Mouse (Mus musculus) lung, embryonic 16.5 days (tissue): ENCODE results near the gene Ccl20. TPM values are rescaled to one million over a fixed set of nuclear protein-coding genes. Genes with fewer than 3 reads are reported as not detected.

Source experiments
- ATAC-seq: fragments of 200-750 bp; cut with Nextera tagmentation; 2 replicates; pipeline ENCODE4 v1.8.0; 2017; ENCODE audit warnings: low read depth, mild to moderate bottlenecking, moderate library complexity
- H3K27ac ChIP-seq: fragments of 300-500 bp; sonication (generic); 2 replicates; pipeline ENCODE4 v1.5.1; 2014; ENCODE audit warnings: mild to moderate bottlenecking, control low read depth, low read length
- H3K27me3 ChIP-seq: fragments of 300-500 bp; sonication (generic); 2 replicates; pipeline ENCODE4 v1.6.1; 2014; ENCODE audit warnings: low read depth, low read length, mixed read lengths; ENCODE audit not compliant: control insufficient read depth, insufficient read depth
- H3K36me3 ChIP-seq: fragments of 300-500 bp; sonication (generic); 2 replicates; pipeline ENCODE4 v1.6.1; 2014; ENCODE audit warnings: low read length; ENCODE audit not compliant: control insufficient read depth, insufficient read depth
- H3K4me1 ChIP-seq: fragments of 300-500 bp; sonication (generic); replicated peaks from 2 replicates; pipeline ENCODE4 v1.6.1; 2014; ENCODE audit warnings: low read length, mixed read lengths; ENCODE audit not compliant: control insufficient read depth, insufficient read depth
- H3K4me2 ChIP-seq: fragments of 300-500 bp; sonication (generic); 2 replicates; pipeline ENCODE4 v1.6.1; 2014; ENCODE audit warnings: low read depth, low read length, control low read depth
- H3K4me3 ChIP-seq: fragments of 300-500 bp; sonication (generic); 2 replicates; pipeline ENCODE4 v1.5.1; 2014; ENCODE audit warnings: mild to moderate bottlenecking, low read length, control low read depth
- H3K9ac ChIP-seq: fragments of 300-500 bp; sonication (generic); 2 replicates; pipeline ENCODE4 v1.6.1; 2014; ENCODE audit warnings: low read length, control low read depth
- H3K9me3 ChIP-seq: fragments of 300-500 bp; sonication (generic); 2 replicates; pipeline ENCODE4 v1.6.1; 2016; ENCODE audit warnings: low read length; ENCODE audit not compliant: control insufficient read depth
- WGBS: fragments of 180-500 bp; shearing (Covaris S2); extraction: QIAGEN DNeasy Blood & Tissue Kit; methylation state at CpG from one replicate; pipeline ENCODE4 v1.1.7; 2014; 5-methylcytosine and 5-hydroxymethylcytosine counted together
- polyA plus RNA-seq: library from polyadenylated mRNA; unstranded; fragments of >200 nt; fragmentation: Nextera tagmentation; extraction: Ambion mirVana; gene quantifications from 2 replicates; pipeline ENCODE4 v1.2.1, GENCODE M21; 2015

Ccl20 gene
- polyA plus RNA-seq, 1 experiment from 2014 or later = not detected

DNA sequence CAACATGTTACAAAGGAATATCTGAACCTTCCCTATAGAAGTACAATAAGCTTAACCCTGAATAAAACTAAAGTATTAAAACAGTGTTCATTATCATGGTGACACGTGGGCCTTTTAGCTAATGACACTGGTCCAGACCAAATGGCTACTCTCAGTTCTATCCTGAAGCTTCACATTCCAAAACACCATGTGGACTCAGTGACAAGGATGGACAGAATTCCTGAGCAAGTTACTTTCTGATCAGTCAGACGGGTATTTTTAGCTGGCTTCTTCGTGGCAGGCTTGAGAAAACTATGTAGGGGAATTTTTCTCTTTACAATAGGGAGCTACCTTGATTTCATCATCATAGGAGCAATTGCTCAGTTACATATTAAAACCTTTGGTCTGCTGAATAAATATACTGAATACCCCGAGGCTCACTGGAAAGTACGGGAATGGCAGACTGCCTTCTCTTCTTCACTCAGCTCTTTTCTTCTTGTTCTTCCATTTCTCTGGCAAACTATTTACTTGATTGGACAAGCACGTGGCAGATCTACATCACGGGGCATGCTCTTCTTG, 16.9 kb upstream of the Ccl20 start:
- Histone ChIP-seq H3K27ac (peak overlapping the region; percentile 62), H3K36me3 (no peaks in the 10 kb centered on the region)
- 50% methylated on average over 7 of the region's 7 CpGs for WGBS

DNA sequence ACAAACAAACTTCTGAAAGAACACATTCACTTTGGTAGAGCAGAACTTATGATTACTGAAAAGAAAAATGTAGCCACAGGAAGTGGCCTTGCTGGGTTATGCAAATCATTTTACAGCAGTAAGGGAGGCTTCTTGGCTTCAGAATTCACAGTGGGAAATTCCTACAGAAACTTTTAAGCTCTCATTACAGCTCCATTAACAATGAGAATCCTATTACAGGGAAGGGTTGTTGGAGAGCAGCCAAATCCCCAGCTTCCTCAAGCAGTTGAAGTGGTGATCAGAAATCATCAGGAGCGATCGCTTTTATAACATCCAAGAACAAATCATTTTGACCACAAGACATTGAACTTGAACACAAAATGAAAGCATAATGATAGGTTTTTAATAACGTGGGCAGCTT, 14.7 kb upstream of the Ccl20 start:
- Histone ChIP-seq H3K27ac (no peak overlapping the region), H3K27me3 (no peaks in the 10 kb centered on the region), H3K9ac (no peak overlapping the region), H3K36me3 (no peaks in the 10 kb centered on the region), H3K4me1 (peaks cover 5% of the 10 kb centered on the region; the same call in 1 of the 2 replicates), H3K4me2 (no peak overlapping the region), H3K4me3 (no peak overlapping the region), H3K9me3 (no peaks in the 10 kb centered on the region)
- ATAC-seq = no peak
- WGBS = 18% methylated on average over 3 of the region's 3 CpGs

More for the DNA sequence above, 16.9 kb upstream of the Ccl20 start:
- peak; percentile 70 for ATAC-seq
- Histone ChIP-seq H3K27me3 (no peaks in the 10 kb centered on the region), H3K4me3 (no peak overlapping the region), H3K4me2 (no peak overlapping the region), H3K9me3 (no peaks in the 10 kb centered on the region), H3K4me1 (peaks cover 5% of the 10 kb centered on the region; the same call in 1 of the 2 replicates), H3K9ac (no peak overlapping the region)

DNA sequence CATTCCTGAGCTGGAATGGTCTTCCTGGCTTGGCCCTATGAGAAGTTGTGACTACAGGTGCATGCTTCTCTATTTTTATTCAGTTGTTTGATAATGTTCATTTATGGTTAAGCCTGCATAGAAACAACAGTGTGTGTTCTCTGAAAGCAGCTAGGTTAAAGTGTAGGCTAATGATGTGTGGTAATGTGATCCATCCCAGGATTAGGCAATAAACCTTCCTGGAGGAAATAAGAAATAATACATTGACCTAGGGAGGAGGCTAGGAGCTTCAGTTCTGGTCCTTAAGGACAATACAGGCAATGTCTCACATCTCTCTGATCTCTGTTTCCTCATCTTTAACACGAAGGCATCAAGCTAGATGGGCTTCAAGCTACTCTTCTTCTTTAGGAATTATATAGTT, 11.1 kb upstream of the Ccl20 start:
- no peak overlapping the region for H3K4me2 ChIP-seq
- no peak overlapping the region for H3K9ac ChIP-seq
- H3K9me3 ChIP-seq = no peaks in the 10 kb centered on the region
- H3K27me3 ChIP-seq = no peaks in the 10 kb centered on the region
- no peak for ATAC-seq
- 54% methylated on average over 1 of the region's 1 CpGs for WGBS
- no peaks in the 10 kb centered on the region for H3K36me3 ChIP-seq
- no peak overlapping the region for H3K4me3 ChIP-seq
- H3K4me1 ChIP-seq = peaks cover 5% of the 10 kb centered on the region; the same call in 1 of the 2 replicates
- H3K27ac ChIP-seq = no peak overlapping the region

DNA sequence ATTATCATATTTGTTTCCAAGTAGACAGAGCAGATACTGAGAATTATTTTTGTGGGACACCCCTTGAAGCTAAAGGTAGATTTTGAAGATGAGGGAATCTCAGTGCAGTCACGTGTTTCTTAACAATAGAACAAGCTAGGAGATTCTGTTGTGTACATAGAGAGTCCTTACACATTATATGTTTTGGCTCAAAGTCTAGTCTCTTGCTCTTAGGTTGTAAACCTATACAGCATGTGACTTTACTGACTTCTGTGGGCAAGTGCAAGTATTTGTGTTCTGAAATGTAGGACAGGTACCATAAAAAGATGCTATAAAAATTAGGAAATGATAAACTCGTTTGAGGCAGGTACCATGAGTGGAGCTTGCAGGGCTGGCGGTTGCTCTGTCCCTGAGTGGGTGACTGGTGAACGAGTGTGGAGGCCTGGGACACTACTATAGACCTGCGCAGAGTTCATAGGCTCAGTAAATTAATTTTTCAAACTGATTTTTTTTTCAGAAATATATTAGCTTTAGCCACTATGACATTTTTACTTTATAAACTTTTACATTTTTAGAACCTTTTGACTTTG, 9.1 kb upstream of the Ccl20 start:
- WGBS = 67% methylated on average over 5 of the region's 5 CpGs
- H3K9ac ChIP-seq = no peak overlapping the region
- H3K9me3 ChIP-seq = no peaks in the 10 kb centered on the region
- no peak overlapping the region for H3K4me3 ChIP-seq
- H3K36me3 ChIP-seq = no peaks in the 10 kb centered on the region
- H3K27me3 ChIP-seq = no peaks in the 10 kb centered on the region
- no peaks in the 10 kb centered on the region for H3K4me1 ChIP-seq
- H3K27ac ChIP-seq = no peak overlapping the region
- H3K4me2 ChIP-seq = no peak overlapping the region
- no peak for ATAC-seq

DNA sequence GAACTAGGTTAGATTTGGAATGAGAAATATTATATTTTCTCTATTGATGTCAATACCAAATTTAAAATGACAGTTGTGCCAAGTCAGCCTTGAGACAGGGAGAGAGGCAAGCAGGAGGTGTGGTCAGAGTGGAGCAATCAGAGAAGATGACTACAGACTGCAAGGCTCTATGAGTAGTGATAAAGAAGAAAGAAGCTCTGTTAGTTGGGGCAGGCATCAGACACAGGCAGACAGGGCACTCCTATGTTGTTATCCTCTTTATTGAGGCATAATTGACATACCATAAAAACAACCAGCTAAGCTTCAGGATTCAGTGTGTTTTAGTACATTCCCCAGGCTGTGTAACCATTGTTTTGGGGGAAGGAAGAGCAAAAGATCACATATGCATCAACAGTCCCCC, 5.6 kb upstream of the Ccl20 start:
- H3K9ac ChIP-seq = no peak overlapping the region
- no peak overlapping the region for H3K4me2 ChIP-seq
- no peak overlapping the region for H3K4me3 ChIP-seq
- no peak for ATAC-seq
- H3K27ac ChIP-seq = no peak overlapping the region
- H3K27me3 ChIP-seq = no peaks in the 10 kb centered on the region
- H3K4me1 ChIP-seq = no peaks in the 10 kb centered on the region
- H3K36me3 ChIP-seq = no peaks in the 10 kb centered on the region
- H3K9me3 ChIP-seq = no peaks in the 10 kb centered on the region

DNA sequence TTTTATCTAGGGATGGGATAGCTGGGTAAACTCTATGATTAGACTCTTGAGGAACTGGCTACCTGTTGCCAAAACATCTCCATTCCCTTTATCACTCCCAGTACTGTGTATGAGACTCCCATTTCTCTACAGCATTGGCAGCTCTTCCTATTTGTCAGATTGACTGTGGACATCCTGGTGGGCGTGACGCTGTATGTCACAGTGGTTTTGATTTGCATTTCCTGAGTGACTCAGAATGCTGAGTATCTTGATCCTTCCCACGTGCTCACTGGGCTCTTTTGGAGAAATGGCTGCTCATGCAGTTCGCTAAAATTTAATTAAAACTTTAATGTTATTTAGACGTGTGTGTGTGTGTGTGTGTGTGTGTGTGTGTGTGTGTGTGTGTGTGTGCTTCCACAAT, 4.8 kb upstream of the Ccl20 start:
- WGBS = 57% methylated on average over 5 of the region's 5 CpGs
- Histone ChIP-seq H3K9ac (no peak overlapping the region), H3K4me3 (no peak overlapping the region), H3K27me3 (no peaks in the 10 kb centered on the region), H3K36me3 (no peaks in the 10 kb centered on the region), H3K9me3 (no peaks in the 10 kb centered on the region), H3K27ac (no peak overlapping the region), H3K4me2 (no peak overlapping the region), H3K4me1 (no peaks in the 10 kb centered on the region)
- no peak for ATAC-seq

DNA sequence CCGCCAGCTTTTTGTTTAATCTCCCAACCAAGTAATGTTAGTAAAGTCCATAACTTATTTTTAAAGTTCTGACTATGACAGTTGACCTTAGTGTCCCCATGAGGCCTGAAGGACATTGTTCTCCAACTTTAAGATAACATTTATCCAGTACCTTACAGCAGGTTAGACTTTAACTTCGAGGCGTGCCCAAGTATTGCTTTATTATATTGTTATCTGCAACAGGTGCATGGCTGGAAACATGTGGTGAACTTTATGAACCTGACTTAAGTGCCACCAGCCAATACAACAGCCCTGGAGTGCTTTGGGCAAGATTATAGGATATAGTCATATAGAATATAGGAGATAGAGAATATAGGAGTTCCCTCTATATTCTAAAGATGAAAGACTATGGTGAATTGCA, 651 bp downstream of the Ccl20 start:
- H3K4me3 ChIP-seq = no peak overlapping the region
- no peaks in the 10 kb centered on the region for H3K27me3 ChIP-seq
- no peak overlapping the region for H3K9ac ChIP-seq
- H3K4me1 ChIP-seq = no peaks in the 10 kb centered on the region
- no peaks in the 10 kb centered on the region for H3K9me3 ChIP-seq
- no peaks in the 10 kb centered on the region for H3K36me3 ChIP-seq
- WGBS = 86% methylated on average over 3 of the region's 3 CpGs
- H3K27ac ChIP-seq = no peak overlapping the region
- no peak overlapping the region for H3K4me2 ChIP-seq
- no peak for ATAC-seq

DNA sequence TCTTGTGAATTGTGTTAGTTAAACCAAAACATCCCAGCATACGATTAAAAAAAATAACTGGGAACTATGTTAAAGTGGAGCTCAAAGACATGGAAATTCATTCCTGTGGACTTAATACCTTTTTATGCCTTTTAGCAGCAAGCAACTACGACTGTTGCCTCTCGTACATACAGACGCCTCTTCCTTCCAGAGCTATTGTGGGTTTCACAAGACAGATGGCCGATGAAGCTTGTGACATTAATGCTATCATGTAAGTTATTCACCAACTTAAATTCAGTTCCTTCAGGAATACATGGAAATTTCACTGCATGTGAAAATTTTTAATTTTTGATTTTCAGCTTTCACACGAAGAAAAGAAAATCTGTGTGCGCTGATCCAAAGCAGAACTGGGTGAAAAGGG, 1.1 kb downstream of the Ccl20 start:
- Histone ChIP-seq H3K9ac (no peak overlapping the region), H3K36me3 (no peaks in the 10 kb centered on the region), H3K4me1 (no peaks in the 10 kb centered on the region), H3K4me3 (no peak overlapping the region), H3K4me2 (no peak overlapping the region), H3K27ac (no peak overlapping the region), H3K27me3 (no peaks in the 10 kb centered on the region), H3K9me3 (no peaks in the 10 kb centered on the region)
- no peak for ATAC-seq
- WGBS = 86% methylated on average over 7 of the region's 7 CpGs

DNA sequence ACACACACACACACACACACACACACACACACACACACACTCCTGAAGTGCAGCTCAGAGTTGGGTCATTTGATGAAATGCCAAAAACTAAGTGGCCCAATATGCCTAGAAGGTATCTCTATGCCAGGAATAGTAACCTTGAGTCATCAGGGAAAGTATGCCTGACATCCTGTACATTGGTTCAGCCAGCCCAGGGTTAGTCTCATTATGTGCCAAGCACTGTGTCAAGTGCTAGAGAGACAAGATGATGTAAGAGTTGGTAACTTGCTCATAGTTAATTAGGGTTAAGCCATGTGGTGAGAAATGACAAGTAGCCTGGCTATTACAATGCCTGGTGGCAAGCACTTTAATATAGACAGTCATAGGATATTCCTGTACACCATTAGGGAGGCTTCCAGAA, 3.3 kb downstream of the Ccl20 start:
- no peaks in the 10 kb centered on the region for H3K4me1 ChIP-seq
- H3K36me3 ChIP-seq = no peaks in the 10 kb centered on the region
- no peak overlapping the region for H3K27ac ChIP-seq
- H3K4me3 ChIP-seq = no peak overlapping the region
- H3K27me3 ChIP-seq = no peaks in the 10 kb centered on the region
- H3K9me3 ChIP-seq = no peaks in the 10 kb centered on the region
- H3K9ac ChIP-seq = no peak overlapping the region
- H3K4me2 ChIP-seq = no peak overlapping the region
- no peak for ATAC-seq

DNA sequence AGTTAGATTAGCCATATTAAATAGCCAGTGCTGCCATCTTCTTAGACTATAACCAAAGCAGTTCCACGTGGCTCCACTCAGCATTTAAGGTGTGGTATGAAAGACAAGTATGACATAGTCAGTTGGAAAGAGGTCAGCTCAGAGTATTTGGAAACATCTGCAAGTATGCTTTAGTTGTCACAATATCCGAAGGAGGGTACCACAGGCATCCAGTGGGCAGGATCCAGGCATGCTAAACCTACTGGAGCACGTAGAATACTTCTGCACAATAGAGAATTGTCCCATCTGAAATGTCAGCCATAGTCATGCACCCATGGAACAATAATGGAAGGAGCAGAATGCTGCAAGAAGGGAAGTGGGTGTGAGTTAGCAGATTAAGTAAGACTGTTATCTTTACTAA, 3.7 kb downstream of the Ccl20 start:
- no peak overlapping the region for H3K4me3 ChIP-seq
- WGBS = 73% methylated on average over 3 of the region's 3 CpGs
- ATAC-seq = no peak
- H3K27ac ChIP-seq = no peak overlapping the region
- H3K4me2 ChIP-seq = no peak overlapping the region
- H3K4me1 ChIP-seq = no peaks in the 10 kb centered on the region
- no peaks in the 10 kb centered on the region for H3K36me3 ChIP-seq
- H3K27me3 ChIP-seq = no peaks in the 10 kb centered on the region
- H3K9ac ChIP-seq = no peak overlapping the region
- no peaks in the 10 kb centered on the region for H3K9me3 ChIP-seq
